Comparison of ENCODE assay signal across 25 mouse cellular contexts in the genomic region with DNA sequence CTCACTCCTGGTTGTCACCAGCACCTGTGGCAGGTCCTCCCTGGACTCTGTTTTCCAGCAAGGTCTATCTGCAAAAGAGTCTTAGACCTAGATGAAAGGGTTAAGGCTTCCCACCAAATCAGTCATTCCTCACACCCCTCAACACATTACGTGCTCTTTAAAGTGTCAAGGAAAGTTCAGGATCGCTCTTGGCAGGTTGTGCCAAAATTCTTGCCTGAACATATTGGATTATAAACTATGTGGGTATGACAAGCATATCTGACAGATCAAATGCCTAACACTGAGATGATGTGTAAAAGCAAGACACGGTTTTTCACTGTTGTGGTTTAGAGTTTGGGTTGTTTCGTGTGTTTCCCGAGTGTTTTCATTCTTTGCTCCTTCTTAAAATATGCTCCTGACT.
DNase-seq lines count a peak whose midpoint lies in the region; ATAC-seq and TF ChIP-seq lines count a peak whose summit lies in the region.
"Had no signal": no experiment of that assay in that cellular context is flagged by ENCODE, and none has a peak within 500 bp of the region (broad histone marks: within the 10 kb centered on the region; RNA-seq: fewer than 3 reads in every experiment).

No protein-coding gene starts in this region.

- H3K27me3 ChIP-seq in lung, embryonic 14.5 days (ENCODE audit: insufficient read depth, low read length): no peaks in the 10 kb centered on the region
- H3K27me3 ChIP-seq: embryonic facial prominence, embryonic 15.5 days had no signal

- H3K4me1 ChIP-seq in lung, embryonic 14.5 days (ENCODE audit: insufficient read depth): peaks cover 6% of the 10 kb centered on the region; the same call in 1 of the 2 replicates

- no peak overlapping the region for H3K9ac ChIP-seq in lung, embryonic 14.5 days
- H3K9ac ChIP-seq: embryonic facial prominence, embryonic 15.5 days; forebrain, postnatal 0 days; heart, embryonic 13.5 days; hindbrain, embryonic 14.5 days had no signal

- WGBS in lung, embryonic 14.5 days: 20% methylated on average over 5 of the region's 5 CpGs

- ATAC-seq in lung, embryonic 14.5 days (ENCODE audit: insufficient read depth): no peak
- no peak for ATAC-seq in granulocyte monocyte progenitor cell, adult 5-6 weeks (replicated peaks; ENCODE audit: poor library complexity, severe bottlenecking)
- ATAC-seq: CD4-positive, CD25-positive, alpha-beta regulatory T cell, adult 4 months; forebrain, embryonic 14.5 days; forebrain, postnatal 0 days; hindbrain, postnatal 0 days had no signal

- no peaks in the 10 kb centered on the region for H3K9me3 ChIP-seq in lung, embryonic 14.5 days (ENCODE audit: low read depth, low read length)
- H3K9me3 ChIP-seq: embryonic facial prominence, embryonic 15.5 days; heart, embryonic 10.5 days; heart, embryonic 13.5 days had no signal

- no peak overlapping the region for H3K4me2 ChIP-seq in lung, embryonic 14.5 days
- H3K4me2 ChIP-seq: embryonic facial prominence, embryonic 15.5 days; heart, embryonic 13.5 days; hindbrain, embryonic 14.5 days had no signal

- no peak for TF ChIP-seq CTCF in lung, embryonic 14.5 days (IDR thresholded peaks at IDR 0.05; ENCODE audit: low read depth)

- H3K36me3 ChIP-seq in lung, embryonic 14.5 days (ENCODE audit: insufficient read depth): no peaks in the 10 kb centered on the region
- H3K36me3 ChIP-seq: embryonic facial prominence, embryonic 15.5 days; heart, embryonic 10.5 days; heart, embryonic 13.5 days had no signal

- DNase-seq in lung, embryonic 14.5 days: peak; percentile 33
- no peak for DNase-seq in lung, postnatal 10 days
- peak; percentile 9 for DNase-seq in urinary bladder, postnatal 14 days (ENCODE audit: low spot score)
- no peak for DNase-seq in urinary bladder, adult 2 months (ENCODE audit: low spot score)
- peak; percentile 77 for DNase-seq in hindlimb bud, embryonic 11.5 days (ENCODE audit: extremely low spot score, low read depth, low spot score)
- no peak for DNase-seq in thymus, postnatal 4 days
- DNase-seq: adrenal gland, adult 2 months; adrenal gland, postnatal 14 days; cerebellum, adult 11 months; cerebellum, adult 2 months; cerebellum, adult 9-11 months; cerebellum, postnatal 25 days; forebrain, postnatal 0 days; gastrocnemius, postnatal 25 days; heart, adult 2 months; heart, postnatal 14 days; heart, postnatal 4 days had no signal

- H3K27ac ChIP-seq in lung, embryonic 14.5 days (ENCODE audit: low read depth): peak overlapping the region; percentile 26; the same call in 1 of the 2 replicates
- H3K27ac ChIP-seq: embryonic facial prominence, embryonic 15.5 days; heart, adult 2 months; heart, embryonic 10.5 days; heart, embryonic 13.5 days; hindbrain, embryonic 14.5 days; hindbrain, postnatal 0 days had no signal

- H3K4me3 ChIP-seq in lung, embryonic 14.5 days (ENCODE audit: low read depth, low read length): no peak overlapping the region
- H3K4me3 ChIP-seq: embryonic facial prominence, embryonic 15.5 days; heart, adult 2 months; heart, embryonic 10.5 days; heart, embryonic 13.5 days had no signal

Comparison
In these comparisons a context has a peak if more than half of its experiments do, and no peak if none do; other contexts are left out.
1. DNase-seq: peak in lung, embryonic 14.5 days (single experiment), urinary bladder, postnatal 14 days (single experiment) and hindlimb bud, embryonic 11.5 days (single experiment); none in lung, postnatal 10 days (single experiment), urinary bladder, adult 2 months (single experiment) and thymus, postnatal 4 days (single experiment).